Mouse (Mus musculus) brown adipose tissue, adult 24 weeks (tissue): ENCODE data around the gene 2310007B03Rik. TPM values are rescaled to one million over a fixed set of nuclear protein-coding genes. Genes with fewer than 3 reads are reported as not detected.

Source experiments
- H3K27ac ChIP-seq: fragments of 200-500 bp; replicated peaks from 2 replicates; pipeline ENCODE4 v1.5.1; 2012; ENCODE audit warnings: low read depth, mild to moderate bottlenecking, low read length
- H3K4me1 ChIP-seq: fragments of 200-500 bp; 2 replicates; pipeline ENCODE4 v1.6.1; 2012; ENCODE audit warnings: low read length, mixed read lengths; ENCODE audit not compliant: control insufficient read depth, insufficient read depth, insufficient read length
- H3K4me3 ChIP-seq: fragments of 200-500 bp; 2 replicates; pipeline ENCODE4 v1.5.1; 2012; ENCODE audit warnings: low read depth, mild to moderate bottlenecking, low read length, moderate library complexity; ENCODE audit not compliant: insufficient read depth
- polyA plus RNA-seq: library from polyadenylated mRNA; stranded (reverse); fragments of >200 nt; gene quantifications from 2 replicates; pipeline ENCODE4 v1.2.4, GENCODE M21; 2012; ENCODE audit not compliant: missing spikeins, insufficient read depth, insufficient read length

Gene 2310007B03Rik
- polyA plus RNA-seq, 1 experiment: not detected

GRCm38 (mm10) chr1:93132676-93133075 lies 28.1 kb downstream of the 2310007B03Rik start:
- H3K4me3 ChIP-seq: no peak overlapping the region
- no peak overlapping the region for H3K27ac ChIP-seq
- no peaks in the 10 kb centered on the region for H3K4me1 ChIP-seq

- no peak overlapping the region for H3K4me3 ChIP-seq
- no peak overlapping the region for H3K27ac ChIP-seq
- H3K4me1 ChIP-seq: no peaks in the 10 kb centered on the region
Measured at GRCm38 (mm10) chr1:93130242-93130983, 30.3 kb downstream of the 2310007B03Rik start.

GRCm38 (mm10) chr1:93128710-93129349 lies 31.9 kb downstream of the 2310007B03Rik start:
- no peaks in the 10 kb centered on the region for H3K4me1 ChIP-seq
- no peak overlapping the region for H3K4me3 ChIP-seq
- H3K27ac ChIP-seq: no peak overlapping the region

GRCm38 (mm10) chr1:93128209-93128608 lies 32.5 kb downstream of the 2310007B03Rik start:
- Histone ChIP-seq H3K4me3 (no peak overlapping the region), H3K27ac (no peak overlapping the region), H3K4me1 (no peaks in the 10 kb centered on the region)

GRCm38 (mm10) chr1:93125256-93125655 lies 35.5 kb downstream of the 2310007B03Rik start:
- H3K27ac ChIP-seq: no peak overlapping the region
- no peak overlapping the region for H3K4me3 ChIP-seq

GRCm38 (mm10) chr1:93124066-93124465 lies 36.7 kb downstream of the 2310007B03Rik start:
- no peak overlapping the region; the same call in 1 of the 2 replicates for H3K27ac ChIP-seq

More at GRCm38 (mm10) chr1:93125256-93125655, 35.5 kb downstream of the 2310007B03Rik start:
- H3K4me1 ChIP-seq: no peaks in the 10 kb centered on the region

GRCm38 (mm10) chr1:93123179-93123854 lies 37.4 kb downstream of the 2310007B03Rik start:
- no peak overlapping the region for H3K4me3 ChIP-seq
- H3K4me1 ChIP-seq: no peaks in the 10 kb centered on the region
- no peak overlapping the region for H3K27ac ChIP-seq

More at GRCm38 (mm10) chr1:93124066-93124465, 36.7 kb downstream of the 2310007B03Rik start:
- H3K4me3 ChIP-seq: no peak overlapping the region
- no peaks in the 10 kb centered on the region for H3K4me1 ChIP-seq

GRCm38 (mm10) chr1:93118816-93119215 lies 41.9 kb downstream of the 2310007B03Rik start:
- no peaks in the 10 kb centered on the region for H3K4me1 ChIP-seq
- H3K27ac ChIP-seq: no peak overlapping the region
- H3K4me3 ChIP-seq: no peak overlapping the region

- no peak overlapping the region for H3K27ac ChIP-seq
- no peaks in the 10 kb centered on the region for H3K4me1 ChIP-seq
- peak overlapping the region; percentile 47 for H3K4me3 ChIP-seq
Measured at GRCm38 (mm10) chr1:93115471-93115870, 45.3 kb downstream of the 2310007B03Rik start.

GRCm38 (mm10) chr1:93114713-93115463 lies 45.9 kb downstream of the 2310007B03Rik start:
- Histone ChIP-seq H3K27ac (no peak overlapping the region), H3K4me1 (no peaks in the 10 kb centered on the region), H3K4me3 (peak overlapping the region; percentile 47)

- no peaks in the 10 kb centered on the region for H3K4me1 ChIP-seq
- H3K27ac ChIP-seq: no peak overlapping the region
- H3K4me3 ChIP-seq: no peak overlapping the region
Measured at GRCm38 (mm10) chr1:93102700-93103099, 58.0 kb downstream of the 2310007B03Rik start.

GRCm38 (mm10) chr1:93101571-93102061 lies 59.1 kb downstream of the 2310007B03Rik start, which contains the start of gene Kif1a:
Gene Kif1a (minus strand): TSS chr1:93101951.
- Histone ChIP-seq H3K4me3 (peak within 1 kb of the TSS; percentile 39), H3K4me1 (no peaks in the 10 kb centered on the region), H3K27ac (no peak within 1 kb of the TSS)
